Mouse (Mus musculus): ENCODE data around the gene Fam20c. TPM values are rescaled to one million over a fixed set of nuclear protein-coding genes. Genes with fewer than 3 reads are reported as not detected.
A peak's percentile ranks its signal among the peaks of the same experiment; 100 is the strongest.

Fam20c gene
- total RNA-seq, 2 experiments from 2014 or later = 0.19 to 0.60 TPM

GRCm38 (mm10) chr5:138788481-138789211, 34.3 kb downstream of the Fam20c start:
- ATAC-seq (replicated peaks; ENCODE audit: low FRiP score, poor library complexity, severe bottlenecking) = no peak

DNA sequence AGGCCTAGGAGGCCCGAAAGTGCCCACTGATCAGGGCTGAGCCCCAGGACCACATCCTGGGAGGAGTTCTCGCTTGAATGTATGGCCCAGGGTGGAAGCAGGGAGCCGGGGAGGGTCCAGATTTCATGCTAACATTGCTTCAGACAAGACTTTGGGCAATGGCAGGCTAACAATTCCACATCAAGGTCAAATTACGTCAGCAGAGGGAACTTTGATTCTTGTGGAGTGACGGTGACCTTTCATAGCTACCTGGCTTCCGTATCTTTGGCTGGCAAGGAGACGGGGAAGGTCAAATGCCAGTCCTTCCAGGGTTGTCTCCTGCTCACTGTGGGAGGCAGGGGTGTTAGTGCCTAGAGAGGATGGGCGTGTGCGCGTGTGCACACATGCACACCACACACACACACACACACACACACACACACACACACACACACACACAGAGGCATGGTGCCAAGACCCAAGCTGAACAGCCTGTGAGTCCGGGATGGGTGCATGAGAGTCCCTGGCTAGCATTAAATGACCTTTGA, 36.7 kb downstream of the Fam20c start:
- ATAC-seq (replicated peaks; ENCODE audit: low FRiP score, poor library complexity, severe bottlenecking) = no peak

GRCm38 (mm10) chr5:138801588-138802116, 47.3 kb downstream of the Fam20c start:
- no peak for ATAC-seq (replicated peaks; ENCODE audit: low FRiP score, poor library complexity, severe bottlenecking)

DNA sequence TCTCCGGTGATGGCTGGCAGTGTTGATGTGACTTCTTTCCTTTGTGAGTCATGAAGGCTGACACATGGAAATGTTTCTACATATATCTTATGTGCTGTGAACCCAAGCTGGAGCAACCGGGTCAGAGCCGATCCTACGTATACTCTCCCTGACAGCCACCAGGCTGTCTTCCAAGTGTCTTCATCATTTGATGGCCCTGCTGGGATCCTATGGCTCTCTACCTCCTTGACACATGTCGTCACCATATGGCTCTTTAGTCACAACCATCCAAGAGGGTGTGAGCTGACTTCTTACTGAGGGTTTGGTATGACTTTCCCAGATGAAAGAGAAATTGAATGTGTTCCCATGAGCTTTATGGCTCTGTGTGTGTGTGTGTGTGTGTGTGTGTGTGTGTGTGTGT, 50.0 kb downstream of the Fam20c start:
- ATAC-seq (replicated peaks; ENCODE audit: low FRiP score, poor library complexity, severe bottlenecking) = no peak

DNA sequence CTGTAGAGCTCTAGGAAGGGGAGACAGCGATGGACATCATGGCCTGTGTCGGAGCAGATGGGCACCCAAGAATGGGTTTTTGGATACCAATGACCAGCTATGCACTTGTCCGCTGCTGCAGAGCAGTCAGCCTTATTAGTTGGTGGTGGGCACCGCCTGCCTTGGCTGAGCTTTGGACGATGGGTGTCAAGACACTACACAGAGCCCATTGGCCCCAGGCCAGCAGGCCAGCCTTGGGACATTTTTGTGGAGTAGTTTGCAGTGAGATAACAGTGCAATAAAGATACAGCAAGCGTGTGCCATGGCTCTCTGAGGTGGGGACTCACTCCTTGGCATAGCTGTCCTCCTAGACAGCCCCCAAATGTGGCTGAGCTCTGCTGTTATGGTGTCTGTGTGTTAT, 55.5 kb downstream of the Fam20c start:
- ATAC-seq (replicated peaks; ENCODE audit: low FRiP score, poor library complexity, severe bottlenecking) = no peak

- ATAC-seq (replicated peaks; ENCODE audit: low FRiP score, poor library complexity, severe bottlenecking) = no peak
These were observed 65.5 kb downstream of the Fam20c start, which contains the start of gene Gm5294 for GRCm38 (mm10) chr5:138819780-138820179. TSS of gene Gm5294 (plus strand) at chr5:138820080.

DNA sequence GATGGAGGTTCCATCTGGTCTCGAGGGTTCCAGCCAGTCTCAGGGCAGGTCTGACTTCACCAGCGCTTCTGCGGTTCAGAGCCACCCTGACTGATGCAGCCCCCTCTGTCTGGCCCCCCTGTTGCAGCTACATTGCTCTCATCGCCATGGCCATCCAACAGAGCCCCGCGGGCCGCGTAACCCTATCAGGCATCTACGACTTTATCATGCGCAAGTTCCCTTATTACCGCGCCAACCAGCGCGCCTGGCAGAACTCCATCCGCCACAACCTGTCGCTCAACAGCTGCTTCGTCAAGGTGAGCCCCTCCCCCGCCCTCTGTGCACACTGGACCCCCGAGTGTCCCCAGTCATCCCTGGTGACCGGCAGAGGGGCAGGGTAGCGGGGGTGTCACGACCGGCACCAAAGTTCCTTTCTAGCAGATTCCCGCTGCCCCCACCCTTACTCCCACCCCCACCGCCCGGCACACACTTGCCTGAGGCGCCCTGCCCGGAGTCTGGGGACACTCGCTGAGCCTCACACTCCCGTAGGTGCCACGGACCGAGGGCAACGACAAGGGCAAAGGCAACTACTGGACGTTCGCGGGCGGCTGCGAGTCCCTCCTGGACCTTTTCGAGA, 66.5 kb downstream of the Fam20c start:
- ATAC-seq (replicated peaks; ENCODE audit: low FRiP score, poor library complexity, severe bottlenecking) = no peak

- ATAC-seq (replicated peaks; ENCODE audit: low FRiP score, poor library complexity, severe bottlenecking) = no peak
These were observed 70.8 kb downstream of the Fam20c start for GRCm38 (mm10) chr5:138825090-138825489.

- ATAC-seq (replicated peaks; ENCODE audit: low FRiP score, poor library complexity, severe bottlenecking) = no peak
These were observed 79.1 kb downstream of the Fam20c start for GRCm38 (mm10) chr5:138833406-138833805.

- no peak for ATAC-seq (replicated peaks; ENCODE audit: low FRiP score, poor library complexity, severe bottlenecking)
These were observed 80.6 kb downstream of the Fam20c start for GRCm38 (mm10) chr5:138834910-138835309.

DNA sequence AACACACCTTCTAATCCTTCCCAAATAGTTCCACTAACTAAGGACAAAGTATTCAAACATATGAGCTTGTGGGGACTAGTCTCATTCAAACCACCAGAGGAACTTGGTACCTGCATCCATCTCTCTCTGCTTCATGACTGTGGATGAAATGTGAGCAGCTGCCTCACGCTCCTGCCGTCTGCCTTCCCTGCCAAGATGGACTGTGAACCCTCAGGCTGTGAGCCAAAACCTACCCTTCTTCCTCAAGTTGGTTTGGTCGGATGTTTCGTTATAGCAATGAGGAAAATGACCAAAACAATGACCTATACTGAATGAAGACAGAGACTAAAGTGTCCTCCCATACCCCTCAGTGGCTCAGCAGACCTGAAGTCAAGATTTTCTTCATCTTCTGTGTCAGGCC, 86.7 kb downstream of the Fam20c start:
- ATAC-seq (replicated peaks; ENCODE audit: low FRiP score, poor library complexity, severe bottlenecking) = no peak

GRCm38 (mm10) chr5:138843168-138843824, 89.0 kb downstream of the Fam20c start:
- ATAC-seq (replicated peaks; ENCODE audit: low FRiP score, poor library complexity, severe bottlenecking) = no peak

GRCm38 (mm10) chr5:138846506-138846905, 92.2 kb downstream of the Fam20c start:
- ATAC-seq (replicated peaks; ENCODE audit: low FRiP score, poor library complexity, severe bottlenecking) = no peak

DNA sequence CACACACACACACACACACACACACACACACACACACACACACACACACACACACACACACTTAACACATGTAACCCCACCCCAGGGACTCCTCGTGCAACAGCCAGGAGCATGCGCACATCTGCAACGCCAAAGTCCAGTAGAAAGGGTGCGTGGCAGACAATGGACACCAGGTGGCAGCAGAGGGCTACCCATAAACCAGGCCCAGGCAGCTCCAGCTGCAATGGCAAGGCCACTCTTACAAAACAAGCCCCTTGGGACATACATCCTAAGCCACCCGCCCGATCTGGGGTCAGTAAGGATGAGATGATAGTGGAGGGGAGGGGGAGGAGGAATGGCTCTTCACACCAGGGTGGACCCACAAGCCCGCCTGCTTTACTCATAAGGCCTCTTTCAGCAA, 93.8 kb downstream of the Fam20c start:
- ATAC-seq (replicated peaks; ENCODE audit: low FRiP score, poor library complexity, severe bottlenecking) = peak; percentile 82

GRCm38 (mm10) chr5:138849682-138850461, 95.6 kb downstream of the Fam20c start:
- ATAC-seq (replicated peaks; ENCODE audit: low FRiP score, poor library complexity, severe bottlenecking) = no peak

GRCm38 (mm10) chr5:138850462-138850844, 96.1 kb downstream of the Fam20c start:
- ATAC-seq (replicated peaks; ENCODE audit: low FRiP score, poor library complexity, severe bottlenecking) = no peak

- ATAC-seq (replicated peaks; ENCODE audit: low FRiP score, poor library complexity, severe bottlenecking) = no peak
These were observed 97.0 kb downstream of the Fam20c start for GRCm38 (mm10) chr5:138851296-138851780.

- no peak for ATAC-seq (replicated peaks; ENCODE audit: low FRiP score, poor library complexity, severe bottlenecking)
These were observed 97.8 kb downstream of the Fam20c start for GRCm38 (mm10) chr5:138852151-138852550.

DNA sequence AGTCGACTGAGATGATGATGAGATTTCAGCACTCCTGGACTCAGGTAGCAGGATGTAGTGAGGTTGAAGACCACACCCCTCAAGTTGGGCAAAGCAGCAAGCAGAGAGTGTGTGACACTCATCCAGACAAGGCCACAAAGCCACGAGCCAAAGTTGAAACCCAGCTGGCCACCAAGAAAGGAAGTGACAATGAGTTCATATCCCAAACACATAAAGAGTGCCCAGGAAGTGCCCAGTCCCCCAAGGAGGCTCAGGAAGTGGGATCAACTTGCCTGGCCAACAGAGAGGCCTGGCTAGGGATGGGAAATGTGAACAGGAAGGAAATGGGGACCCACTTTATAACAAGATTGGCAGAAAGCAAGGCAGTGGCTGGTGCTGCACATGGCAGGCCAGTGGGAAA, 99.0 kb downstream of the Fam20c start:
- no peak for ATAC-seq (replicated peaks; ENCODE audit: low FRiP score, poor library complexity, severe bottlenecking)

Measured in erythroblast, adult 5-6 weeks (primary cell).